Mouse (Mus musculus) neural tube, embryonic 11.5 days (tissue): Measurements from ENCODE around the gene Il1rl1. TPM values are rescaled to one million over a fixed set of nuclear protein-coding genes. Genes with fewer than 3 reads are reported as not detected.

ENCODE experiments used
- ATAC-seq: fragments of 200-750 bp; cut with Nextera tagmentation; 2 replicates; pipeline ENCODE4 v1.8.0; 2017; ENCODE audit warnings: moderate number of reproducible peaks, mild to moderate bottlenecking, moderate TSS enrichment, moderate library complexity; ENCODE audit not compliant: insufficient read depth, low FRiP score, low TSS enrichment
- DNase-seq: peaks from one replicate; pipeline ENCODE4 v3.0.0-alpha.2; 2015; ENCODE audit warnings: low spot score
- H3K27ac ChIP-seq: fragments of 300-500 bp; sonication (generic); 2 replicates; pipeline ENCODE4 v1.5.1; 2014; ENCODE audit warnings: low read depth, mild to moderate bottlenecking, low read length
- H3K27me3 ChIP-seq: fragments of 300-500 bp; sonication (generic); 2 replicates; pipeline ENCODE4 v1.6.1; 2014; ENCODE audit warnings: mild to moderate bottlenecking, low read length, mixed read lengths; ENCODE audit not compliant: control insufficient read depth, insufficient read depth
- H3K36me3 ChIP-seq: fragments of 300-500 bp; sonication (generic); 2 replicates; pipeline ENCODE4 v1.6.1; 2014; ENCODE audit warnings: mild to moderate bottlenecking, low read length, moderate library complexity, mixed read lengths; ENCODE audit not compliant: control insufficient read depth, insufficient read depth
- H3K4me1 ChIP-seq: fragments of 300-500 bp; sonication (generic); 2 replicates; pipeline ENCODE4 v1.6.1; 2014; ENCODE audit warnings: low read length, mixed read lengths; ENCODE audit not compliant: control insufficient read depth, insufficient read depth
- H3K4me2 ChIP-seq: fragments of 300-500 bp; sonication (generic); 2 replicates; pipeline ENCODE4 v1.6.1; 2014; ENCODE audit warnings: low read depth, mild to moderate bottlenecking, moderate library complexity
- H3K4me3 ChIP-seq: fragments of 300-500 bp; sonication (generic); 2 replicates; pipeline ENCODE4 v1.5.1; 2014; ENCODE audit warnings: low read depth, low read length
- H3K9ac ChIP-seq: fragments of 300-500 bp; sonication (generic); 2 replicates; pipeline ENCODE4 v1.6.1; 2014; ENCODE audit warnings: mild to moderate bottlenecking, low read length
- H3K9me3 ChIP-seq: fragments of 300-500 bp; sonication (generic); 2 replicates; pipeline ENCODE4 v1.6.1; 2016; ENCODE audit warnings: low read length; ENCODE audit not compliant: control insufficient read depth
- WGBS: fragments of 180-500 bp; shearing (Covaris S2); extraction: QIAGEN DNeasy Blood & Tissue Kit; methylation state at CpG from one replicate; pipeline ENCODE4 v1.1.7; 2014; 5-methylcytosine and 5-hydroxymethylcytosine counted together
- polyA plus RNA-seq: library from polyadenylated mRNA; unstranded; fragments of >200 nt; fragmentation: Nextera tagmentation; extraction: Ambion mirVana; gene quantifications from 2 replicates; pipeline ENCODE4 v1.2.1, GENCODE M21; 2014

The Il1rl1 gene
- polyA plus RNA-seq, 1 experiment from 2014 or later, result 0.13 TPM

- no peaks in the 10 kb centered on the region for H3K4me1 ChIP-seq
- DNase-seq, result no peak
- no peaks in the 10 kb centered on the region for H3K27me3 ChIP-seq
- H3K9ac ChIP-seq, result no peak overlapping the region
- no peak for ATAC-seq
- WGBS, result 85% methylated on average over 1 of the region's 1 CpGs
- H3K4me3 ChIP-seq, result no peak overlapping the region
- H3K9me3 ChIP-seq, result no peaks in the 10 kb centered on the region
- H3K27ac ChIP-seq, result no peak overlapping the region
- no peaks in the 10 kb centered on the region for H3K36me3 ChIP-seq
- no peak overlapping the region for H3K4me2 ChIP-seq
Measured at GRCm38 (mm10) chr1:40427901-40428300, 1.5 kb upstream of the Il1rl1 start.

- H3K9ac ChIP-seq, result no peak overlapping the region
- H3K27ac ChIP-seq, result no peak overlapping the region
- no peaks in the 10 kb centered on the region for H3K9me3 ChIP-seq
- ATAC-seq (no peak), DNase-seq (no peak)
- 85% methylated on average over 4 of the region's 4 CpGs for WGBS
- no peak overlapping the region for H3K4me3 ChIP-seq
- no peak overlapping the region for H3K4me2 ChIP-seq
- no peaks in the 10 kb centered on the region for H3K4me1 ChIP-seq
- H3K27me3 ChIP-seq, result no peaks in the 10 kb centered on the region
- no peaks in the 10 kb centered on the region for H3K36me3 ChIP-seq
Measured at GRCm38 (mm10) chr1:40430143-40430834, 919 bp downstream of the Il1rl1 start.

GRCm38 (mm10) chr1:40432169-40432568 lies 2.8 kb downstream of the Il1rl1 start:
- no peaks in the 10 kb centered on the region for H3K27me3 ChIP-seq
- no peaks in the 10 kb centered on the region for H3K36me3 ChIP-seq
- no peaks in the 10 kb centered on the region for H3K9me3 ChIP-seq
- no peak overlapping the region for H3K4me2 ChIP-seq
- no peak for DNase-seq
- no peak overlapping the region for H3K9ac ChIP-seq
- no peaks in the 10 kb centered on the region for H3K4me1 ChIP-seq
- ATAC-seq, result no peak
- no peak overlapping the region for H3K4me3 ChIP-seq
- no peak overlapping the region for H3K27ac ChIP-seq
- WGBS, result 88% methylated on average over 2 of the region's 2 CpGs

GRCm38 (mm10) chr1:40435936-40436335 lies 6.6 kb downstream of the Il1rl1 start:
- Histone ChIP-seq H3K27ac (no peak overlapping the region), H3K36me3 (no peaks in the 10 kb centered on the region), H3K4me1 (no peaks in the 10 kb centered on the region), H3K4me3 (no peak overlapping the region), H3K9ac (no peak overlapping the region), H3K27me3 (no peaks in the 10 kb centered on the region), H3K9me3 (no peaks in the 10 kb centered on the region), H3K4me2 (no peak overlapping the region)
- DNase-seq (no peak), ATAC-seq (no peak)
- 73% methylated on average over 3 of the region's 3 CpGs for WGBS

DNA sequence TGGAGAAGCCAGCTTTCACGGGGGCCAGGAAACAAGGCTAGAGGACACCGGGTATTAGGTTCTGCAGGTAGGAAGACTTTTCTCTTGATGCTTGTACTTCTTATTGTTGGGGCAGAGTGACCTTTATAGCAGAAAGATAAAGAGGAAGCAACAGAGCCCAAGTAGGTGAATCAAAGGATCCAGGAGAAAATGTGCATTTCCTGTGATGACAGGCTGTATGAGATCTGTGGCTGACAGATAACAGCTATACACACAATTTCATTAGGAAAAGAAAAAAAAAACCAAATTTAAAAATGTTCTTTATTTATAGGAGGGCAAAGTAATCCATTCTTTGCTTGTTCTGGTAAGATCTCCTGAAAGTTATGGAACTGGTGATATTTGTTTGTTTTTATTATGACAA lies 8.0 kb downstream of the Il1rl1 start:
- WGBS, result 92% methylated on average over 2 of the region's 2 CpGs
- no peak for ATAC-seq
- DNase-seq, result no peak

DNA sequence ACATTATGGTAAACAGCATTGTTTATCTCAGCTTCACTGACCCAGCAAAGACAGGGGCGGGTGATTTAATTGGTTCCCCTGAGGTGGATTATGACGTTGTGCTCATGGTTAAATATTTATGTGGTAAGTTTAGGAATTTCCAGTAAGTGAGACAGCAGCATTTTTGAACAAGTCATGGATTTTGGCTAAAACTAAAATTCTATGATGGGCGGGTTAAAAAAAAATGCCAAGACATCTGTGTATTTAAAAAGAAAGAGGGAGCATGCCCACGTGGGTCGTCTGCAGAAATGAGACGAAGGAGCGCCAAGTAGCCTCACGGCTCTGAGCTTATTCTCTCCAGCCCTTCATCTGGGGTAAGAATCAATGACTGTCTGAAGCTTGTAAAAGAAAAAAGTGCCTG lies 10.1 kb downstream of the Il1rl1 start:
- Histone ChIP-seq H3K4me2 (no peak overlapping the region), H3K4me1 (no peaks in the 10 kb centered on the region), H3K36me3 (no peaks in the 10 kb centered on the region), H3K9me3 (no peaks in the 10 kb centered on the region), H3K27me3 (no peaks in the 10 kb centered on the region), H3K27ac (no peak overlapping the region), H3K9ac (no peak overlapping the region), H3K4me3 (no peak overlapping the region)
- no peak for ATAC-seq
- 81% methylated on average over 8 of the region's 8 CpGs for WGBS
- no peak for DNase-seq

More for the DNA sequence above, 8.0 kb downstream of the Il1rl1 start:
- Histone ChIP-seq H3K27ac (no peak overlapping the region), H3K4me1 (no peaks in the 10 kb centered on the region), H3K27me3 (no peaks in the 10 kb centered on the region), H3K9ac (no peak overlapping the region), H3K4me2 (no peak overlapping the region), H3K4me3 (no peak overlapping the region), H3K36me3 (no peaks in the 10 kb centered on the region), H3K9me3 (no peaks in the 10 kb centered on the region)

DNA sequence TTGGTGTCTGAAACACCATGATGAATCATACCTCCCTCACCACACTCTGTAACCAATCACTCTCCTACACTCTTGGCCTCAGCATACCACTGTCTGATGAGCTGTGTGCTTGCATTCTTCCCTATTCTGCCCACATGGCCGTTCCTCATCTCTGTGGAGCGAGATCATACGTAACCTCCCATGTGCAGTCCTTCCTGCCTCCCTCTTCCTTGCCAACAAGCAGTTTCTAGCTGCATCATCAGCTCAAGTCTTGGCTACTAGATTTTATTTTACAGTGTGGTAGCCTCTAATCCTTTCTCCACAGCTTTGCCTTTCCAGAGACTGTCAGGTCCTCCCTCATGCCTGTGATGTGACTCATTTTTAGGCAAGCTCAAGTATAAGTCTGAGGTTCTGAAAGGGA lies 15.4 kb downstream of the Il1rl1 start:
- H3K4me2 ChIP-seq, result no peak overlapping the region
- DNase-seq (no peak), ATAC-seq (no peak)
- no peaks in the 10 kb centered on the region for H3K27me3 ChIP-seq
- 92% methylated on average over 3 of the region's 3 CpGs for WGBS
- H3K9me3 ChIP-seq, result no peaks in the 10 kb centered on the region
- no peak overlapping the region for H3K27ac ChIP-seq
- H3K9ac ChIP-seq, result no peak overlapping the region
- no peaks in the 10 kb centered on the region for H3K4me1 ChIP-seq
- no peak overlapping the region for H3K4me3 ChIP-seq
- H3K36me3 ChIP-seq, result no peaks in the 10 kb centered on the region

DNA sequence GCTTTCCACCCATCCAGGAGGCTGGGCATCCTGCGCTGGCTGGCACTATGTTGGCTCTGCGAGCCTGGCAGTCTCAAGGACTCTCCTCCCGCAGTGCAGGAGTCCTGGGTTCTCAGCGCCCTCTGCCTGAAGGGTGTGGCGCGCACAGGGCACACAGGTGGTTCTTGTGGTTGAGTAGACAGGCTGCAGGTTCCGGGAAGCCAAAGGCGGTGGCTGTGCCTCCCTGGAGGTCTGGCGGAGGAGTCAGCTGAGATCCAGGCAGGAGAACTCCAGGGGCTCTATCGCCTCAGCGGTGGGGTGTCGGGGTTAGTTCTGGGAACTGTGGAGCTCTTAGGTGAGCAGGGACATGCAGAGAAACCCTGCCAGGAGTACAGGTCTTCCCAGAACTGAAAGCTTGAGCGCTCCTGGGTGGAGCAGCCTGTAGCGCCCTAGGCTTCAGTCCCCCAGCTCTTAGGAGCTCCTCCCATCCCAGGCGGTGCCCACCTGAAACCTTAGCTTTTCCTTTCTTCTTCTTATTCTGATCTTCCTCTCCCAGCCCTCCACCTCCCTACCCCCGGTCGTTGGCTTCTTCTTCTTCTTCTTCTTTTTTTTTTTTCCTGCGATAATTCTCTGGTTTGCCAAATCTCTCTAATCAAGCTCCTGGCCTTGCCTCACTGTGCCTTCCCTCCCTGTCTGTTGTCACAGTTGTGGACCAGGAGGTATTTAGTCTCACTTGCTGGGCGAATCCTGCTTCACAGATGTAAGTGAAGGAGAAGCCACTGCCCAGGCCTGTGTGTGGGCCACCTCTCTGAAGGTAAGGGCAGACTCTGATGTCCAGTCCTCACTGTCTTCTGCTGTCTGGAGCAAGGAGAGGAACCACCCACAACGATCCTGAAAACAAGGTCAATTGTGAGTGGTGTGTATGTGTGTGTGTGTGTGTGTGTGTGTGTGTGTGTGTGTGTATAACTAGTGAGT lies 36.4 kb downstream of the Il1rl1 start, which contains the start of gene Il18r1:
Gene Il18r1 (plus strand): TSS at position 76 of the 954 bp plus-strand sequence.
- Histone ChIP-seq H3K9me3 (no peaks in the 10 kb centered on the region), H3K27ac (no peak within 1 kb of the TSS), H3K4me1 (no peaks in the 10 kb centered on the region), H3K9ac (no peak within 1 kb of the TSS), H3K27me3 (no peaks in the 10 kb centered on the region), H3K4me2 (no peak within 1 kb of the TSS), H3K36me3 (no peaks in the 10 kb centered on the region), H3K4me3 (no peak within 1 kb of the TSS)
- 46% methylated on average over 20 of the region's 20 CpGs for WGBS
- DNase-seq (no peak), ATAC-seq (no peak)
